Mouse (Mus musculus) hindbrain, embryonic 16.5 days (tissue): ENCODE measurements around the gene Fam69b. TPM values are rescaled to one million over a fixed set of nuclear protein-coding genes. Genes with fewer than 3 reads are reported as not detected.

Source experiments
- ATAC-seq: fragments of 200-750 bp; cut with Nextera tagmentation; 2 replicates; pipeline ENCODE4 v1.8.0; 2017; ENCODE audit warnings: moderate TSS enrichment, moderate library complexity
- H3K27ac ChIP-seq: fragments of 300-500 bp; sonication (generic); 2 replicates; pipeline ENCODE4 v1.5.1; 2014; ENCODE audit warnings: low read depth, mild to moderate bottlenecking, control low read depth, low read length, moderate library complexity
- H3K27me3 ChIP-seq: fragments of 300-500 bp; sonication (generic); replicated peaks from 2 replicates; pipeline ENCODE4 v1.6.1; 2014; ENCODE audit warnings: low read length; ENCODE audit not compliant: control insufficient read depth, insufficient read depth
- H3K36me3 ChIP-seq: fragments of 300-500 bp; sonication (generic); 2 replicates; pipeline ENCODE4 v1.6.1; 2014; ENCODE audit warnings: mild to moderate bottlenecking, low read length, moderate library complexity, mixed read lengths; ENCODE audit not compliant: control insufficient read depth, insufficient read depth
- H3K4me1 ChIP-seq: fragments of 300-500 bp; sonication (generic); 2 replicates; pipeline ENCODE4 v1.6.1; 2014; ENCODE audit warnings: low read depth, low read length; ENCODE audit not compliant: control insufficient read depth, insufficient read depth
- H3K4me2 ChIP-seq: fragments of 300-500 bp; sonication (generic); 2 replicates; pipeline ENCODE4 v1.6.1; 2014; ENCODE audit warnings: mild to moderate bottlenecking, low read length, control low read depth, moderate library complexity
- H3K4me3 ChIP-seq: fragments of 300-500 bp; sonication (generic); 2 replicates; pipeline ENCODE4 v1.5.1; 2014; ENCODE audit warnings: mild to moderate bottlenecking, low read length, control low read depth, moderate library complexity
- H3K9ac ChIP-seq: fragments of 300-500 bp; sonication (generic); 2 replicates; pipeline ENCODE4 v1.6.1; 2014; ENCODE audit warnings: low read depth, mild to moderate bottlenecking, control low read depth, low read length, moderate library complexity
- H3K9me3 ChIP-seq: fragments of 300-500 bp; sonication (generic); 2 replicates; pipeline ENCODE4 v1.6.1; 2014; ENCODE audit warnings: mild to moderate bottlenecking, low read length, moderate library complexity; ENCODE audit not compliant: control insufficient read depth
- WGBS: fragments of 180-500 bp; shearing (Covaris S2); extraction: QIAGEN DNeasy Blood & Tissue Kit; methylation state at CpG from one replicate; pipeline ENCODE4 v1.1.7; 2014; 5-methylcytosine and 5-hydroxymethylcytosine counted together
- polyA plus RNA-seq: library from polyadenylated mRNA; unstranded; fragments of >200 nt; fragmentation: Nextera tagmentation; extraction: Ambion mirVana; gene quantifications from 2 replicates; pipeline ENCODE4 v1.2.1, GENCODE M21; 2015

Gene Fam69b
- polyA plus RNA-seq, 1 experiment from 2014 or later, result 156 TPM

- H3K27me3 ChIP-seq, result no peaks in the 10 kb centered on the region
- H3K36me3 ChIP-seq, result peaks cover 25% of the 10 kb centered on the region
- peak overlapping the region; percentile 69 for H3K4me2 ChIP-seq
- H3K9ac ChIP-seq, result peak overlapping the region; percentile 95
- peak; percentile 40; the same call in 1 of the 2 replicates for ATAC-seq
- WGBS, result 9% methylated on average over 8 of the region's 8 CpGs
- H3K4me1 ChIP-seq, result peaks cover 23% of the 10 kb centered on the region
- no peak overlapping the region for H3K27ac ChIP-seq
- peak overlapping the region; percentile 94 for H3K4me3 ChIP-seq
- no peaks in the 10 kb centered on the region for H3K9me3 ChIP-seq
Observed at GRCm38 (mm10) chr2:26639083-26639482, 10.8 kb downstream of the Fam69b start.

- no peaks in the 10 kb centered on the region for H3K27me3 ChIP-seq
- peak overlapping the region; percentile 86 for H3K27ac ChIP-seq
- ATAC-seq, result peak; percentile 84
- WGBS, result 5% methylated on average over 49 of the region's 49 CpGs
- no peaks in the 10 kb centered on the region for H3K9me3 ChIP-seq
- peak overlapping the region; percentile 95 for H3K9ac ChIP-seq
- H3K4me3 ChIP-seq, result peak overlapping the region; percentile 94
- peaks cover 22% of the 10 kb centered on the region for H3K36me3 ChIP-seq
- peaks cover 23% of the 10 kb centered on the region for H3K4me1 ChIP-seq
- peak overlapping the region; percentile 69 for H3K4me2 ChIP-seq
Observed at GRCm38 (mm10) chr2:26639838-26640830, 11.9 kb downstream of the Fam69b start.

- peaks cover 13% of the 10 kb centered on the region for H3K36me3 ChIP-seq
- no peak overlapping the region for H3K27ac ChIP-seq
- H3K9ac ChIP-seq, result no peak overlapping the region
- WGBS, result 78% methylated on average over 7 of the region's 7 CpGs
- peaks cover 23% of the 10 kb centered on the region for H3K4me1 ChIP-seq
- no peak overlapping the region for H3K4me3 ChIP-seq
- H3K4me2 ChIP-seq, result no peak overlapping the region
- no peaks in the 10 kb centered on the region for H3K9me3 ChIP-seq
- no peak for ATAC-seq
- no peaks in the 10 kb centered on the region for H3K27me3 ChIP-seq
Observed at GRCm38 (mm10) chr2:26641006-26641647, 12.9 kb downstream of the Fam69b start.

DNA sequence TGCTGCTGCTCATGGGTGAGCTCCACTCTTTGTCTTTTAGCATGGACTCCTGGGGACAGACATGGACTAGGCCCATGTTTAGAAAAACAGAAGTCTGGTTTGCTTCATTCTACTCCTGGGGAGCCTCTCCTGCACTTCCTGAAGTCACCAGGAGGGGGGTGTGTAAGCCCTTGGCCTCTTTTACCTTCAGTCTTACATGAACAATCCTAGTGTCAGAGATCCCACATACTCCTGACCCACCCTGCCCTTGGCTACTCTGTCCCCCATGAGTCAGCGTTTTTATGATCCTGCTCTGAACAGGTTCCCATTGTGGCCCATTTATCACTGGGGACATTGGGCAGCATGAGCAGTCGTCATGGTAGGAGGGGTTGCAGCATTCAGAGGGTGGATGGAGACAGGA is 15.7 kb downstream of the Fam69b start:
- Histone ChIP-seq H3K4me3 (no peak overlapping the region), H3K4me2 (no peak overlapping the region), H3K27me3 (no peaks in the 10 kb centered on the region), H3K9ac (no peak overlapping the region), H3K36me3 (no peaks in the 10 kb centered on the region), H3K4me1 (peaks cover 6% of the 10 kb centered on the region), H3K27ac (no peak overlapping the region), H3K9me3 (no peaks in the 10 kb centered on the region)
- 63% methylated on average over 2 of the region's 2 CpGs for WGBS
- ATAC-seq, result no peak

- Histone ChIP-seq H3K27me3 (no peaks in the 10 kb centered on the region), H3K36me3 (no peaks in the 10 kb centered on the region), H3K9ac (no peak overlapping the region), H3K4me2 (no peak overlapping the region), H3K9me3 (no peaks in the 10 kb centered on the region), H3K4me3 (no peak overlapping the region), H3K27ac (no peak overlapping the region), H3K4me1 (no peaks in the 10 kb centered on the region)
- ATAC-seq, result peak; percentile 99
- WGBS, result 18% methylated on average over 3 of the region's 3 CpGs
Observed at GRCm38 (mm10) chr2:26646643-26647293, 18.5 kb downstream of the Fam69b start.

GRCm38 (mm10) chr2:26654687-26655086 is 26.4 kb downstream of the Fam69b start:
- H3K27ac ChIP-seq, result no peak overlapping the region
- no peaks in the 10 kb centered on the region for H3K4me1 ChIP-seq
- no peak overlapping the region for H3K9ac ChIP-seq
- H3K27me3 ChIP-seq, result no peaks in the 10 kb centered on the region
- H3K4me3 ChIP-seq, result no peak overlapping the region
- no peaks in the 10 kb centered on the region for H3K9me3 ChIP-seq
- WGBS, result 44% methylated on average over 1 of the region's 1 CpGs
- H3K36me3 ChIP-seq, result no peaks in the 10 kb centered on the region
- H3K4me2 ChIP-seq, result no peak overlapping the region
- no peak for ATAC-seq

- no peak overlapping the region for H3K27ac ChIP-seq
- H3K4me1 ChIP-seq, result peaks cover 3% of the 10 kb centered on the region
- no peak overlapping the region for H3K9ac ChIP-seq
- ATAC-seq, result no peak
- no peak overlapping the region for H3K4me3 ChIP-seq
- WGBS, result 87% methylated on average over 2 of the region's 2 CpGs
- no peaks in the 10 kb centered on the region for H3K9me3 ChIP-seq
- no peaks in the 10 kb centered on the region for H3K36me3 ChIP-seq
- H3K27me3 ChIP-seq, result no peaks in the 10 kb centered on the region
- H3K4me2 ChIP-seq, result no peak overlapping the region
Observed at GRCm38 (mm10) chr2:26657426-26657825, 29.2 kb downstream of the Fam69b start.

DNA sequence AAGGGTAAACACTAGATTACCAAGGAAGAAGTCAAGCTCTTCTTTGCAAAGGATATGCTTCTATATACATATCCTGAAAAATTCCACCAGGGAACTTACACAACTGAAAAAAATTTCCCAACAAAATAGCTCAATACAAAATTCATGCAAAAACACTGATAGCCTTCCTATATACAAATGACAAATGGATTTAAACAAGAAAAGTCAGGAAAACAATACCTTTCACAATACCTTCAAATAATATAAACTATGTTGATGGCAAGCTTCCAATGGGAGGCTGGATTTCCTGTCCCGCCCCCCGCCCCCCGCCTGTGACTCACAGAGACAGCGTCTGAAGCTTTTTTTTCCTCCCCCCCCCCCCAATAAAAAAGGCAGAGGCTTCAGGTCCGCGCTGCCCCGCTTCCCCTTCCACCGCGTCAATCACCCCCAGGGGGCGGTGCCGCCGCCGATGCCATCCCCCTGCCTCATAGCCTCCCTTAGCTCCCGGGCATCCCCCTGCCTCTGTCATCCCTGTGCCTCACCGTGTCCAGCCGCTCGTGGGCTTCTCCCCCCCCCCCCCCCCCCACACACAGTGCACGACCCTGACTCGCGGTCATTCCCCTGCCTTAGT is 33.0 kb downstream of the Fam69b start:
- Histone ChIP-seq H3K9me3 (no peaks in the 10 kb centered on the region), H3K9ac (peak overlapping the region; percentile 66), H3K27ac (no peak overlapping the region), H3K4me1 (peaks cover 3% of the 10 kb centered on the region), H3K27me3 (no peaks in the 10 kb centered on the region), H3K4me3 (peak overlapping the region; percentile 46), H3K36me3 (no peaks in the 10 kb centered on the region), H3K4me2 (peak overlapping the region; percentile 86)
- 1% methylated on average over 16 of the region's 20 CpGs for WGBS
- peak; percentile 42; the same call in 1 of the 2 replicates for ATAC-seq
